Mouse (Mus musculus) heart, adult 11 months (tissue): Measurements from ENCODE around the gene Car5b.

ENCODE experiments used
- DNase-seq: peaks from one replicate; pipeline ENCODE4 v3.0.0; 2022

Car5b gene

GRCm38 (mm10) chrX:164027607-164028289 lies at the start of gene Car5b:
Gene Car5b (minus strand): TSS chrX:164027997.
- peak; percentile 99 for DNase-seq

GRCm38 (mm10) chrX:164076040-164076775 lies 48.4 kb upstream of the Car5b start, which contains the start of gene Siah1b:
Gene Siah1b (minus strand): TSS chrX:164076493.
- DNase-seq = peak; percentile 99

- DNase-seq = peak; percentile 2
Observed at GRCm38 (mm10) chrX:164068968-164069367, 41.2 kb upstream of the Car5b start.

GRCm38 (mm10) chrX:164066185-164066584 lies 38.4 kb upstream of the Car5b start:
- DNase-seq = peak; percentile 89

GRCm38 (mm10) chrX:164059070-164059469 lies 31.3 kb upstream of the Car5b start:
- DNase-seq = no peak

GRCm38 (mm10) chrX:164058523-164058922 lies 30.7 kb upstream of the Car5b start:
- DNase-seq = peak; percentile 1

- peak; percentile 30 for DNase-seq
Observed at GRCm38 (mm10) chrX:164055726-164056125, 27.9 kb upstream of the Car5b start.

GRCm38 (mm10) chrX:164046736-164047135 lies 18.9 kb upstream of the Car5b start:
- DNase-seq = peak; percentile 57

GRCm38 (mm10) chrX:164042069-164042468 lies 14.3 kb upstream of the Car5b start:
- peak; percentile 39 for DNase-seq

- no peak for DNase-seq
Observed at GRCm38 (mm10) chrX:164038882-164039281, 11.1 kb upstream of the Car5b start.

- DNase-seq = no peak
Observed at GRCm38 (mm10) chrX:164035931-164036330, 8.1 kb upstream of the Car5b start.

GRCm38 (mm10) chrX:164035401-164035800 lies 7.6 kb upstream of the Car5b start:
- no peak for DNase-seq

GRCm38 (mm10) chrX:164032526-164032925 lies 4.7 kb upstream of the Car5b start:
- no peak for DNase-seq

GRCm38 (mm10) chrX:164015636-164016035 lies 12.2 kb downstream of the Car5b start:
- DNase-seq = no peak

GRCm38 (mm10) chrX:164014956-164015355 lies 12.8 kb downstream of the Car5b start:
- DNase-seq = no peak

GRCm38 (mm10) chrX:164013318-164013717 lies 14.5 kb downstream of the Car5b start:
- no peak for DNase-seq

GRCm38 (mm10) chrX:164004809-164005208 lies 23.0 kb downstream of the Car5b start:
- no peak for DNase-seq

GRCm38 (mm10) chrX:163999848-164000247 lies 27.9 kb downstream of the Car5b start:
- DNase-seq = no peak

GRCm38 (mm10) chrX:163996754-163997153 lies 31.0 kb downstream of the Car5b start:
- DNase-seq = no peak

- no peak for DNase-seq
Observed at GRCm38 (mm10) chrX:163987718-163988374, 40.0 kb downstream of the Car5b start.

GRCm38 (mm10) chrX:163982129-163982528 lies 45.7 kb downstream of the Car5b start:
- no peak for DNase-seq

GRCm38 (mm10) chrX:163981500-163981899 lies 46.3 kb downstream of the Car5b start:
- no peak for DNase-seq

- DNase-seq = no peak
Observed at GRCm38 (mm10) chrX:163981092-163981491, 46.7 kb downstream of the Car5b start.

GRCm38 (mm10) chrX:163958467-163958875 lies 69.3 kb downstream of the Car5b start, which contains the start of gene Zrsr2:
Gene Zrsr2 (minus strand): TSS chrX:163958661.
- DNase-seq = peak; percentile 99
